Mouse (Mus musculus): ENCODE measurements at regions not wholly inside any gene's neighbourhood (a gene's known extent, or its start where the extent isn't known, plus 50 kb on each side); places are given as distances from the start of the nearest gene placed in this dataset.

DNA sequence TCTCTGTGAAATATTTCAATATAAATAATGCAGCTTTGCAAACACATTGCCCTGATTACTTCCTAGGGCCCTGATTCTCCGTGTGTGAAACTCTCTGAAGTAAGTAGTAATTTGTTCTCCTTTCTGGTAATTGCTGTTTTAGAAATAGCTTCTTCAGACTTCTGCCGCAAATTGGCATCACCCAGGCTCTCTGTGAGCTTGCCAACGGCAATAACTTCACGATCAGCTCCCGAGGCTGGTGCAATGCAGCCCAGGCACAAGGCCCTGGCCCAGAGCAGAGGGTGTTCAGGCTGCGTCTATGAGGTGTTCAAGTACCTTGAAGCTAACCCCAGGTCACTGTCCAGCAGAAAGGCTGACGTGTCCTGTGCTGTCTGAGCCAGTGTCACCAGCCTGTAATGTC, 310.8 kb upstream of the Kcnab2 start:
- ATAC-seq (ENCODE audit: insufficient number of reproducible peaks, insufficient read depth, low FRiP score, low read depth) = no peak
- Histone ChIP-seq H3K27me3 (ENCODE audit: control insufficient read depth, insufficient read depth, low read length) (no peaks in the 10 kb centered on the region), H3K27ac (ENCODE audit: low read length) (no peak overlapping the region), H3K4me3 (ENCODE audit: low read depth, low read length) (no peak overlapping the region), H3K9me3 (ENCODE audit: control insufficient read depth, low read depth, low read length) (no peaks in the 10 kb centered on the region), H3K4me1 (ENCODE audit: control insufficient read depth, insufficient read depth, low read length) (no peaks in the 10 kb centered on the region), H3K4me2 (replicated peaks; ENCODE audit: low read depth, low read length) (no peak overlapping the region), H3K36me3 (ENCODE audit: control insufficient read depth, insufficient read depth, low read length) (no peaks in the 10 kb centered on the region), H3K9ac (replicated peaks; ENCODE audit: low read depth, low read length) (no peak overlapping the region)
- WGBS = 84% methylated on average over 7 of the region's 7 CpGs

DNA sequence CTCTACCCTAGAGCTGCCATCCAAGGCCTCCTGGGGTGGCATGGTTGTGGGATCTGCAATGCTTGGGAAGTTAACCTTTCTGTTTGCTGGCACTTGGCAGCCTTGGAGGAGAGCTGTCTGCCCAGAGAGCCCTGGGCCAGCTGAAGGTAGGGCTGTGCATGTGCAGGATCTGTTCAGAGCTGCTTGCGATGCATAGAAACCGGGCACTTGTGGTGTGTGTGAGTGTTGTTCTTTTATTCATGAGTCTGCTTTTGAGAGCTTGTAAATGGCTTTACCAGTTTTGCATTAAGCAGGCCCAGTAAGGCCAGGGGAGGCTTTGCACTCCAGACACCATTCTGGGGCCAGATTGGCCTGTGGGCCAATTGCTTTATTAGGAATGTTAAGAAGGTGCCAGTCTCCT, 307.3 kb upstream of the Kcnab2 start:
- no peaks in the 10 kb centered on the region for H3K4me1 ChIP-seq (ENCODE audit: control insufficient read depth, insufficient read depth, low read length)
- H3K9ac ChIP-seq (replicated peaks; ENCODE audit: low read depth, low read length) = no peak overlapping the region
- no peaks in the 10 kb centered on the region for H3K9me3 ChIP-seq (ENCODE audit: control insufficient read depth, low read depth, low read length)
- H3K27me3 ChIP-seq (ENCODE audit: control insufficient read depth, insufficient read depth, low read length) = no peaks in the 10 kb centered on the region
- 87% methylated on average over 2 of the region's 2 CpGs for WGBS
- H3K4me3 ChIP-seq (ENCODE audit: low read depth, low read length) = no peak overlapping the region
- H3K36me3 ChIP-seq (ENCODE audit: control insufficient read depth, insufficient read depth, low read length) = no peaks in the 10 kb centered on the region
- H3K4me2 ChIP-seq (replicated peaks; ENCODE audit: low read depth, low read length) = no peak overlapping the region
- no peak for ATAC-seq (ENCODE audit: insufficient number of reproducible peaks, insufficient read depth, low FRiP score, low read depth)
- no peak overlapping the region for H3K27ac ChIP-seq (ENCODE audit: low read length)

DNA sequence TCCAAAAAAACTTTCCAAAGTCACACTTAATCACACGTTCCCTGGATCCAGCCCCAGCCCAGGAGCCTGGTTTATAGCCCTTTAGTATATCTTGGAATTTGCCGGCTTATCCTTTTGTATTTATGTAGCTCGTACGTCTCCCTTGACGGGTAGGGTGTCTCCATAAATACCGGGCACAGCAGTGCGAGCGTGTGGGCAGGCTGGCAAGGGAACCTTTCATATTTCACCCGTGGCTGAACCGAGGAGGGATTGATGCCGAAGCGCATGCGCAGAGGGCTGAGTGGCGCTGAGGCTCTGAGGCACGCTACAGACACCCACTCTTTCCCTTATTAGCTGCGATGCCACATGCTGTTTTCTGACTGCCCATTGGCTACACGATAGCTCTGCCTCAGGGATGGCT, 301.9 kb upstream of the Kcnab2 start:
- no peaks in the 10 kb centered on the region for H3K9me3 ChIP-seq (ENCODE audit: control insufficient read depth, low read depth, low read length)
- H3K4me2 ChIP-seq (replicated peaks; ENCODE audit: low read depth, low read length) = no peak overlapping the region
- H3K27me3 ChIP-seq (ENCODE audit: control insufficient read depth, insufficient read depth, low read length) = no peaks in the 10 kb centered on the region
- H3K4me1 ChIP-seq (ENCODE audit: control insufficient read depth, insufficient read depth, low read length) = no peaks in the 10 kb centered on the region
- H3K4me3 ChIP-seq (ENCODE audit: low read depth, low read length) = no peak overlapping the region
- H3K9ac ChIP-seq (replicated peaks; ENCODE audit: low read depth, low read length) = no peak overlapping the region
- no peak for ATAC-seq (ENCODE audit: insufficient number of reproducible peaks, insufficient read depth, low FRiP score, low read depth)
- no peaks in the 10 kb centered on the region for H3K36me3 ChIP-seq (ENCODE audit: control insufficient read depth, insufficient read depth, low read length)
- 63% methylated on average over 17 of the region's 17 CpGs for WGBS
- H3K27ac ChIP-seq (ENCODE audit: low read length) = no peak overlapping the region

DNA sequence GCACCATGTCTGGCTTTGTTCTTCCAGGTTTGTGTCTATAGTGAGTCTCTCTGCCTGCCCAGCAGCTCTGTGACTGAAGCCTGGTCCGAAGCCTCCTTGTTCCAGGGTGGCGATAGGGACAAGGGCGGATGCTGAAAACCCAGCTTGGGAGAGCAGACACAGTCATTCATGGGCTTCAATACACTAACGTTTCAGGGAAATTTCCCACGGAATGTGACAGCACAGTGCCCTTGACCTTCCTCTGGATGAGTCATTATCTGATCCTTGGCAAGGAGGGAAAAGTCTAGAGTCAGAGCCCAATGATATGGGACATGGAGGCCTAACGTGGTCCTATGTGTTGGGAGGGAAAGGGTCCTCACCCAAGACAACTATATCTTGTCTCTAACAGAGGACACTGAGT, 298.1 kb upstream of the Kcnab2 start:
- H3K9me3 ChIP-seq (ENCODE audit: control insufficient read depth, low read depth, low read length) = no peaks in the 10 kb centered on the region
- no peak overlapping the region for H3K27ac ChIP-seq (ENCODE audit: low read length)
- no peak for ATAC-seq (ENCODE audit: insufficient number of reproducible peaks, insufficient read depth, low FRiP score, low read depth)
- WGBS = 74% methylated on average over 6 of the region's 6 CpGs
- H3K4me3 ChIP-seq (ENCODE audit: low read depth, low read length) = no peak overlapping the region
- no peaks in the 10 kb centered on the region for H3K36me3 ChIP-seq (ENCODE audit: control insufficient read depth, insufficient read depth, low read length)
- H3K4me1 ChIP-seq (ENCODE audit: control insufficient read depth, insufficient read depth, low read length) = no peaks in the 10 kb centered on the region
- H3K4me2 ChIP-seq (replicated peaks; ENCODE audit: low read depth, low read length) = no peak overlapping the region
- H3K9ac ChIP-seq (replicated peaks; ENCODE audit: low read depth, low read length) = no peak overlapping the region
- no peaks in the 10 kb centered on the region for H3K27me3 ChIP-seq (ENCODE audit: control insufficient read depth, insufficient read depth, low read length)

DNA sequence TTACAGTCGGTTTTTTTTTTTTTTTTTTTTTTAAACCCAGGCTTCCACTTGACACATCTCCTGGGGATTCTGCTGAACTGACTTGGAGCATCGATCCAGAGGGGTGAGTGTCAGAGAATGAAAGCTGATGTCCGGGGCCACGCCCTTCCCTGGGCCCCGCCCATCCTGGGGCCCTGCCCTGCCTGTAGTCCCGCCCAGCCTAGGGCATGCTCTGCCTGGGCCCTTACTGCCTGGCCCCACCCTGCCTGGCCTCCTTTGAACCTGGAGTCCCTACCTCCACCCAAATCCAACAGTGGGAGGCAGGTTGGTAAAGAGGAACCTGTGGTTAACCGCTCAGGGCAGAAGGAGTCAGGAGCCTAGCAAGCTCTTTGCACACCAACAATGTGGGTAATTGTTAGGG, 293.7 kb upstream of the Kcnab2 start:
- no peaks in the 10 kb centered on the region; the same call in 1 of the 2 replicates for H3K9me3 ChIP-seq (ENCODE audit: control insufficient read depth, low read depth, low read length)
- no peaks in the 10 kb centered on the region for H3K27me3 ChIP-seq (ENCODE audit: control insufficient read depth, insufficient read depth, low read length)
- H3K36me3 ChIP-seq (ENCODE audit: control insufficient read depth, insufficient read depth, low read length) = no peaks in the 10 kb centered on the region
- H3K9ac ChIP-seq (replicated peaks; ENCODE audit: low read depth, low read length) = no peak overlapping the region
- H3K4me2 ChIP-seq (replicated peaks; ENCODE audit: low read depth, low read length) = no peak overlapping the region
- H3K27ac ChIP-seq (ENCODE audit: low read length) = no peak overlapping the region
- no peaks in the 10 kb centered on the region for H3K4me1 ChIP-seq (ENCODE audit: control insufficient read depth, insufficient read depth, low read length)
- H3K4me3 ChIP-seq (ENCODE audit: low read depth, low read length) = no peak overlapping the region
- 68% methylated on average over 7 of the region's 7 CpGs for WGBS
- no peak for ATAC-seq (ENCODE audit: insufficient number of reproducible peaks, insufficient read depth, low FRiP score, low read depth)

DNA sequence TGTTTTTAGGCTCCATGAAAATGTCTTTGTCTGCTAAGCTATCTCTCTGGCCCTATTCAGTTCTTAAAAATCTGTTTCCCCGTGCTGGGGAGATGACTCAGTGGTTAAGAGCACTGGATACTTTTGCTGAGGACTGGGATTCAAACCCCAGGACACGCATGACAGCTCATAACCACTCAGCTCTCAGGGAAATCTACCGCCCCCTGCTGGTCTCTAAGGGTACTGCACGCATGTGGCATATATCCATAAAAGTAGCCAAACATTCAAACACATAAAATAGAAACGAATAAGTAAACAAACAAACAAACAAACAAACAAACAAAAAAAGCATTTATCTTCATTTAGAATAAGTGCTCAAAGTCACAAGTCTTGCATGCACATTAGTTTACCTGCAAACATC, 289.7 kb upstream of the Kcnab2 start:
- Histone ChIP-seq H3K4me2 (replicated peaks; ENCODE audit: low read depth, low read length) (no peak overlapping the region), H3K36me3 (ENCODE audit: control insufficient read depth, insufficient read depth, low read length) (no peaks in the 10 kb centered on the region), H3K27ac (ENCODE audit: low read length) (no peak overlapping the region), H3K4me1 (ENCODE audit: control insufficient read depth, insufficient read depth, low read length) (no peaks in the 10 kb centered on the region), H3K9ac (replicated peaks; ENCODE audit: low read depth, low read length) (no peak overlapping the region), H3K9me3 (ENCODE audit: control insufficient read depth, low read depth, low read length) (peaks cover 3% of the 10 kb centered on the region; the same call in 1 of the 2 replicates), H3K27me3 (ENCODE audit: control insufficient read depth, insufficient read depth, low read length) (no peaks in the 10 kb centered on the region), H3K4me3 (ENCODE audit: low read depth, low read length) (no peak overlapping the region)
- WGBS = 76% methylated on average over 5 of the region's 5 CpGs
- no peak for ATAC-seq (ENCODE audit: insufficient number of reproducible peaks, insufficient read depth, low FRiP score, low read depth)

DNA sequence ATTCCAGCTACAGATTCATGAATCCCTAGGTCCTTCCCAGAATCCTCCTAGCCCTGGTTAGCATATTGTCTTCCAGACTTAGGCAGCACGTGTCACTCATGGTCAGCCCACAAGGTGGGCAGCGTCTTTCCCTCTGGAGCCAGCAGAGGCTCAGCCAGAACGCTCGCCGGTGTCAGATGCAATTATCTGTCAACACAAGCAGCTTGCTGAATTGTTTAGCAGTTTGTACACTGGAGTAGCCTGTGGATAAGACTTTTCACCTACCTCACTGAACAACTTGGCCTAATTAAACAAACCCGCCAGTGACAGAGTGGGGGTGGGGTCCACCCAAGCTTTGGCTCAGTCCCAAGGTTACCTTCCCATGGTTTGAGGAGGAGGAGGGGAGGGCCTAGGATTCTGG, 285.4 kb upstream of the Kcnab2 start:
- 55% methylated on average over 6 of the region's 6 CpGs for WGBS
- Histone ChIP-seq H3K9ac (replicated peaks; ENCODE audit: low read depth, low read length) (no peak overlapping the region), H3K9me3 (ENCODE audit: control insufficient read depth, low read depth, low read length) (peaks cover 3% of the 10 kb centered on the region; the same call in 1 of the 2 replicates), H3K27ac (ENCODE audit: low read length) (no peak overlapping the region), H3K4me3 (ENCODE audit: low read depth, low read length) (no peak overlapping the region), H3K4me2 (replicated peaks; ENCODE audit: low read depth, low read length) (no peak overlapping the region), H3K36me3 (ENCODE audit: control insufficient read depth, insufficient read depth, low read length) (no peaks in the 10 kb centered on the region), H3K27me3 (ENCODE audit: control insufficient read depth, insufficient read depth, low read length) (no peaks in the 10 kb centered on the region), H3K4me1 (ENCODE audit: control insufficient read depth, insufficient read depth, low read length) (no peaks in the 10 kb centered on the region)
- ATAC-seq (ENCODE audit: insufficient number of reproducible peaks, insufficient read depth, low FRiP score, low read depth) = no peak

DNA sequence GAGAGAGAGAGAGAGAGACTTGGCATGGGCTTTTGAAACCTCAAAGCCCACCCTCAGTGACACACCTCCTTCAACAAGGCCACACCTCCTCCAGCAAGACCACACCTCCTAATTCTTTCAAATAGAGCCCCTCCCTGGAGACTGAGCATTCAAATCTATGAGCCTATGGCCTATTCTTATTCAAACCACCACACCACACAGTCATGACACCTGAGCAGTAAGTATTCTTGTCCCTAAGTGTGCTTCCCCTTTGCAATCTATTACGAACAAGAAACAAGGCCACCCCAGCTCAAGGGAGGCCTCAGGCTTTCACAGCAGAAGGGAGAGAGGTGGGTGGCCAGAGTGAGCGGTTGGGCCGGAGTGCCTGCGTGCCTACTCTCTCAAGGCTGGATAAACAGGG, 284.9 kb upstream of the Kcnab2 start:
- no peak for ATAC-seq (ENCODE audit: insufficient number of reproducible peaks, insufficient read depth, low FRiP score, low read depth)
- no peaks in the 10 kb centered on the region for H3K27me3 ChIP-seq (ENCODE audit: control insufficient read depth, insufficient read depth, low read length)
- H3K9ac ChIP-seq (replicated peaks; ENCODE audit: low read depth, low read length) = no peak overlapping the region
- H3K36me3 ChIP-seq (ENCODE audit: control insufficient read depth, insufficient read depth, low read length) = no peaks in the 10 kb centered on the region
- H3K4me2 ChIP-seq (replicated peaks; ENCODE audit: low read depth, low read length) = no peak overlapping the region
- 84% methylated on average over 4 of the region's 4 CpGs for WGBS
- H3K4me1 ChIP-seq (ENCODE audit: control insufficient read depth, insufficient read depth, low read length) = no peaks in the 10 kb centered on the region
- H3K9me3 ChIP-seq (ENCODE audit: control insufficient read depth, low read depth, low read length) = peaks cover 3% of the 10 kb centered on the region; the same call in 1 of the 2 replicates
- no peak overlapping the region for H3K27ac ChIP-seq (ENCODE audit: low read length)
- no peak overlapping the region for H3K4me3 ChIP-seq (ENCODE audit: low read depth, low read length)

DNA sequence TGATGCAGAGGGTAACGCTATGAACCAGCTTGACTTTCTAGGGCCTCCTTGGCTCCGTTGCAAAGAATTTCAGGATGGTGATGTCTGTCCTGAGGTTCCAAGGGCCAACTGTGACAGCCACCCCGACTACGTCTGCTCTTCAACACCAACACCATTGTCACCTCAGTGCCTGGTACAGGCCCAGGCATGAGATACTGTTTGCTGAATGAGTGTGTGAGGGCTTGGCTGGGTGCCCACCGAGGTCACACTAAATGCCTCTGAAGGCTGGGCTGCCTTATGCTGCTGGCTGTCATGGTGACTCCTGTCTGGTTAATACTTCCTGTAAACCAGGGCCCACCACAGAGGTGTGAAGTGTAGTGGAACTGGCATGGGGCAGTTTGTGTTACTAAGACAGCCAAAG, 279.5 kb upstream of the Kcnab2 start:
- Histone ChIP-seq H3K27me3 (ENCODE audit: control insufficient read depth, insufficient read depth, low read length) (no peaks in the 10 kb centered on the region), H3K36me3 (ENCODE audit: control insufficient read depth, insufficient read depth, low read length) (no peaks in the 10 kb centered on the region), H3K4me3 (ENCODE audit: low read depth, low read length) (no peak overlapping the region), H3K4me2 (replicated peaks; ENCODE audit: low read depth, low read length) (no peak overlapping the region), H3K9ac (replicated peaks; ENCODE audit: low read depth, low read length) (no peak overlapping the region), H3K27ac (ENCODE audit: low read length) (no peak overlapping the region), H3K9me3 (ENCODE audit: control insufficient read depth, low read depth, low read length) (no peaks in the 10 kb centered on the region), H3K4me1 (ENCODE audit: control insufficient read depth, insufficient read depth, low read length) (no peaks in the 10 kb centered on the region)
- no peak for ATAC-seq (ENCODE audit: insufficient number of reproducible peaks, insufficient read depth, low FRiP score, low read depth)
- WGBS = 86% methylated on average over 5 of the region's 5 CpGs
